Mouse (Mus musculus) urinary bladder, adult 18-20 months (tissue): ENCODE measurements at regions not wholly inside any gene's neighbourhood (a gene's known extent, or its start where the extent isn't known, plus 50 kb on each side); places are given as distances from the start of the nearest gene placed in this dataset.

Experiments used
- DNase-seq, 2 experiments: peaks; one replicate each; pipeline ENCODE4 v3.0.0; 2022; ENCODE audit warnings: low spot score in 2 of 2, mixed read lengths in 2 of 2

DNA sequence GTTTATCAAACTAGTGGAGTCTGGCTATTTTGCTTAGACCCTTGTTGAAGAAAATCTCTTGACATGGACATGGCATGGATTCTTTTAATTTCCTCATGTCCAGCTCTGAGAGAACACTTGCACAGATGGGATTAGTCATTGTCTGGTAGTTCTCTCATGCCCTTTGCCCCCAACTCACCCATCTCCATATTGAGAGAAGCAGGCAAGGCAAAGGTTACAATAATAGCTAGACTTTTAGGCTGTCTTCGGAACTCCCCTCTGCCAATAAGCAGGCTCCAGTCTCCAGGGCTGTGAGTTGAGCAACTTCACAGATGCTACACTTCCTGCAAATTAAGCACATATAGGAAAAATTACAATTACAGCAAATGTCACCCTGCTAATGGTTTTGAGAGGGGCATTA, 558.0 kb upstream of the Alcam start:
- DNase-seq: no peak

DNA sequence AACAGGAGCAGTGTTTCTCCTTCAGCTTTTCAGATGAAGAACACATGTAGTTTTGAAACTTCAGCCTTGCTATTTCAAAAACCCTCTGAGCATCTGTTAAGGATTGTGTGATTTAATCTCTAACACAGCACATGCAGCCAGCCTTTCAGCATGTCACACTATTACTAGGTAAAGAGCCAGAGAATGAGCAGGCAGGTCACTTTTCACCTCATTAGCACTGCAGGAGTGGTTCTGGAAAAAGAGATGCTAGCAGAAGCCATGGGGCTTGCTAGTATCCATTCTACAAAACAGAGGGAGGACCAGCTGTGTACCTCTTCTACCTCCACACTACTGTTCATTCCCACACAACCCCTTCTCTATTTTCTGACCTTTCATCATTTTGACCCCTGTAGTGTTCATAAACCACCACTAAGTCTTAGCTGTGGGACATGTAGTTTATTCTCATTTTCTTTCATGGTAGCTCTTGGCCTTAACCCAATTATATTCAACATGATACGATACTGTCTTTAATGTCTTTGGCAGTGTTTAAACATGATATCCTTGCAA, 535.1 kb upstream of the Alcam start:
- DNase-seq: no peak

DNA sequence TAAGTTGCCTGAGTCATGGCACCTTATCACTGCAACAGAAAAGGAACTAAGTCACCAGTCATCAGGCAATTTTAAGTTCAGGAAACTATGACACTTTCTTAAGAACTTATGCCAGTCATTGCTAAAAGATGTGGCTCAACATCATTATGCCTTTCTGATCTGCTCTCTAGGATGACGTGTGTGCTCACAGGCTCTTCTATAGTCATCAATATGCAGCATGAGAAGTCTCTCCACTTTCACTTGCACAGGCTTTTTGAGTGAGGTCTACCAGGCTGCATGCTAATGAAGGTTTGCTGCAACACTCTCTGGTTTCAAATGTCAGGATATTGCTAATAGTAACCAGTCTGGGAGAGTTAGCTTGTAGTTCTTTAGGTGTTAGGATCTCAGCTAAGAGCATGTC, 530.5 kb upstream of the Alcam start:
- no peak for DNase-seq

DNA sequence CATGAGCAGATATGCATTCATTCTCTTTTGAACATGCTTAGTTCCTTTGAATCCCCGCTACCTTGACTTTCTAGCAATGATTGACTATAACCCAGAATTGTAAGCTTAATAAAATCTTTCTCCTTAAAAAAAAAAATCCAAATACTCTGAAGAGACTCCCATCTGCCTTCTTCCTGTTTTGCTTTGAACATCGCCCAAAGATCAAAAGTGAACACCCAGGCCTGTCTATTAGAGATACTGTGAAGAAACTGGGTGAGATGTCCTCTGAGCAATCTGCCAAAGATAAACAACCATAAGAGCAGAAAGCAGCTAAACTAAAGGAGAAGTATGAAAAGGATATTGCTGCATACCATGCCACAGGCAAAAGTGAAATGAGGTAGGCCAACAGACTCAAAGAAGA, 527.1 kb upstream of the Alcam start:
- DNase-seq: no peak

DNA sequence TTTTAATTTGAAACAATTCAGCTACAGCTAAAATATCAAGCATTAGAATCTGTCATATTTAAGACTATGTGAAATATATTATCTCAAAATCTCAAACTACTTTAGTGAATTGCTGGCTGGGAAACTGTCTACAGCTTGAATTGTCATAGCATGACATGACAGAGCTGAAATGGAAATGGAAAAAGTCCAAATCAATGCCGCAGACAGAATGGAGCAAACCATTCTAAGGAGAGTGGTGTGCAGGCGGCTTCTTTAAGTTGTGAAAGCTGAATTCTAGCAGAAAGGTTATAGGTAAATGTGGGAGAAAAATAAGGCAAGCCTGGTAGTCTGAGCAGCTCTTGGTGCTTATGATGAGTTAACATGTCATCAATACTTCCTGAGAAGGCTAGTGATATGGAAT, 518.9 kb upstream of the Alcam start:
- DNase-seq: no peak

DNA sequence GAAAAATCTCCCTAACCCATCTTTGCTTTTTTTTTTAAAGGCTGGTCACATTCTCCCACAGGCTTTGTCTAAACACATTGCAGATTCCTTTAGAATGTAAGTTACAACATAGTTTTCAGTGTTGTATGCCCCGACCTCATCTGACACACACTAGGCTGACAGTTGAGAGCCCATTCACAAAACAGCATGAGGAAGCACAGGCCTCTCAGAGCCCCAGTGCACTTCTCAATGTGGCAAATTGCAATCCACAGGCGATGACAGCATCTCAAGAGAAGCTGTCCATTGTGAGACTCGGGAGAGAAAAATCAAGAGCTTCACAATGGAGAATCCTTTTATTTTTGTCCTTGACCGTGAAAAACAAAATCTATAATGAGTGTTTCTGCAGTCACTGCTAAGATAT, 493.8 kb upstream of the Alcam start:
- DNase-seq: no peak

DNA sequence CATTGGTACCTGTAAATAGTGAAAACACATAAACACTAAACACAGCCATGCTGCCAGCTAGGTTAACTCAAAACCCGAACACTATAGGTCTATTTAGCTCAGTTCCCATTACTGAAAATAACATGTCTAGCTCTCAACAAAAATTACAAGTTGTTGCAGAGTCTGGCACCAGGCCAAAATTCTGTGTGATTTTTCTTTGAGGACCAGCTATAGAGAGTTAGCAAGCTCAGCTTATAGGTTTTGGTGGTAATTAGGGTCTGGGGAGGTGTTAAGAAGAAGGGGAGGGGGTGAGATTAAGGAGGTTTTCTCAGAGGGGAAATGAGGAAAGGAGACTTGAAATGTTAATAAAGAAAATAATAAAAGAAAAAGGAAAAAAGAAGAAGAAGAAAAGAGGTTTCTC, 480.9 kb upstream of the Alcam start:
- no peak for DNase-seq

DNA sequence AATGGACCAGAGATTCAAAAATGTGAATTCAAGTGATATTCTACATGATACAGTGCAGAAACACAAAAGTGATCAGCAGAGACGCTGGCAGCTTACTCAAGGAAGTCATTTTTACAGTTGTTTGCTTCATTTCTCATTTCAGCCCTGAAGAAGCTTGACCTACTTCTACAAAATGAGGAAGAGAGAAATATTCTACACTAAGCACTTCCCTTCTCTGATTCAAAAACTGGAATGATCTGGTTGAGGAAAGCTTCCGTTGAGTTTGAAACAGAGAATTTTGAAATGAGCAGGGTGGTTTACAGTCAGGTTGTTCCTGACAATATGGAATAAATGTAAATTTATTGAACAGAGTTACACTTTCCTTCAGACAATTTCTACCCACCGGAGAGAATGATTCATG, 478.1 kb upstream of the Alcam start:
- no peak for DNase-seq

DNA sequence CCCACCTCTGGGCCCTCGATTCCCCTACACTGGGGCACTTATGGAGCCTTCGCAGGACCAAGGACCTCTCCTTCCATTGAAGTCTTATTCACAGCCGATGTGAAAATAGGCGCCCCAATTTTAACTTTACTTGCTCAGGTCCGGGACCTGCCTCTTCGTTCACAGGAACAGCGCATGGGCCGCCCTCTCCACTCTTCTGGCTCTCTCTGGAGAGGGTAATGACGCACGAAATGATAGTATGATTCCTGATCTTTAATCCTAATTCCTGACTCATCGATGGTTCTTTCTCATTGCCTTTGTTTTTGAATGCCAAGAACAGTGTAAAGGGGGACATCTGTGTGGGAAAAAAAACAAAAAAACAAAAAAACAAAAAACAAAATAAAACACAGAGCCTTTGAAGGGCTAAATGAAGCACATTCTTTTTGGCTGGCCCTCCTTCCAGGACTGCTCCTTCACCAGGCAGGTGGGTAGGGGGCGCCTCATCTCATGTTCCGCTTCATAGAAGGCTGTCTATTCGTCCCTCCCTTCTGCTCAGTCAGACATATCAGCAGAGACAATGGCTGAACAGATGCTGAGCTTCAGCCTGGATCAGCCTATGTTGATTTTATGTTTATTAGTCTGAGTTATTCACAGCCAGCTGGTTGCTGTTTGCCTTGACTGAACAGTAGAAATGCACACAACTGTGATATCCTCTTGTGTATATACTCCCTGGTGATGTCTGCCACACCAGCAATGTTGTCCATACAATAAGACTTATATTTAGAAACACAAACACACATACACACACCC, 438.8 kb upstream of the Alcam start:
- DNase-seq: no peak

DNA sequence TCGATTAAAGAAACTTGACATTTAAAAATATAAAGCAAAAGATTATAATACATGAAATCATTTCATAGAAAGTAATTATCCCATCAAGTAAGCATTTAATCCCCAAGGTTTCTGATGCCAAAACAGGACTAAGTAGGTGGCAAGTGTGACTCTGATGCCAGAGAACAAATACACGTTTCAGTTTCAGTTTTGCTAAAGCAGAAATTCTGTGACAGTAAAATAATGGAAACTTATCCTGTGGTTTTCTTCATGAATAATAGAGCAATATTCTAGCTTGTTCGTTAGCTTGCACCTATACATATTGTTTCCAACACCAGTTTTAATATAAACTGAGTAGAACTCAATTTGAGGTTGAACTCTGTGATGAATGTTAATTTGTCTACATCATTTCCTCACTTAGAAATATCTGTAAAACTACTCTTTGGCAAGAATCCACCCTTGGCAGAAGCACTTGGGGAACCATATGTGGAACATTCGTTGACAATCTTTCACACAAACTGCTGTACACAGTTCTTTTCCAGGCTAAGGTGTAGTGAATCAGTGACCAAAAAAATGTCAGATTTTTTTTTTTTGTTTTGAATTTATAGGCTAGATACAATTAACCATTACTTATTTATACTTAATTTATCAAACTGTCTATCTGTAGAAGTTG, 425.7 kb upstream of the Alcam start:
- DNase-seq: no peak

DNA sequence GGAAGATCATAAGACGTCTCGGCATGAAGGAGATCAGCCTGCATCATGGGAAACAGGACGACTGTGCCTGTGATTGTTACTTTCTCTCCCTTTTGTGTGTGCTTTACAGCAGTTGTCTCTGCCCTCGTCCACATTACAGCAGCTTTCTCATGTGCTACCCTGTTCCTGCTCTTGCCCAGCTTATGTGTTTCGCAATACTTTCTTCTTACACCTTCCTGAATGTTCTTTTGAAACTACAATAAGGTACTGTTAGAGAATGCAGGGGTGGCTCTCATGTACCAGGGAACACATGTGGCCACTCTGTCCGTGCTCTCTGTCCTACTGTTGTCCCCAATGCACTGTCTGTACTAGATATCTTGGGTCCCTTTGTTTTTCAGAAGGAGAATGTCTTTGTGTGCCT, 414.0 kb upstream of the Alcam start:
- DNase-seq: no peak

DNA sequence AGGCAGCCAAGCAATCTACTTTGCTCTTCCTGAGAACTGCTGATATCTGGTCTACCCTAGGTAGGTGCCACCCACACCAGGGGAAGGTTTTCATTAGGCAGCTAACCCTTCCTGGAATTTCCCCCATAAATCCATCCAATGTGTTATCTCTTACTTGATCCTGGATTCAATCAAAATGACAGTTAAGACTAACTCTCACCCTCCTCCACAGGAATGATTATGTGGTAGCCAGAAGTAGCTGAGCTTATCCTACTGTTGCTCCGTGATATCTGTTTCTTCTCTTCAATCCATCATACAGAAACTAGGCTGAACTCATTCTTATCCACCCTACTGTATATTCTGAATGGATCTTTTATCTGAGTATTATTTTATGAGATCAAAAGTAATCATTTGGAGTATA, 409.7 kb upstream of the Alcam start:
- no peak for DNase-seq

DNA sequence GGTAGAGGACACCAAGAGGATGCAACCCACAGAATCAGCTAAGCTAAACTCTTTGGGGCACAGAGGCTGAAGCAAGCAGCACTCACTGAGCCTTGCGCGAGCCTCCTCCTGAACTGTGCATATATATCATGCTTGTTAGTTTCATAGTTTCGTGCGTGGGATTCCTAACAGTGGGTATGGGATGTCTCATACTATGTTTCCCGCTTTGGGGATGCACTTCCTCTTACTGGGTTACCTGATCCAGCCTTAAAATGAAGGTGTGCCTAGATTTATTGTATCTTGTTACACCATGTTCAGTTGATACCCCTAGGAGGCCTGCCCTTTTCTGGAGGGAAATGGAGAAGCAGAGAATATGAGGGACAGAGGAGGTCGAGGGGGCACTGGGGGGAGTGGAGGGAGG, 407.4 kb upstream of the Alcam start:
- no peak for DNase-seq

DNA sequence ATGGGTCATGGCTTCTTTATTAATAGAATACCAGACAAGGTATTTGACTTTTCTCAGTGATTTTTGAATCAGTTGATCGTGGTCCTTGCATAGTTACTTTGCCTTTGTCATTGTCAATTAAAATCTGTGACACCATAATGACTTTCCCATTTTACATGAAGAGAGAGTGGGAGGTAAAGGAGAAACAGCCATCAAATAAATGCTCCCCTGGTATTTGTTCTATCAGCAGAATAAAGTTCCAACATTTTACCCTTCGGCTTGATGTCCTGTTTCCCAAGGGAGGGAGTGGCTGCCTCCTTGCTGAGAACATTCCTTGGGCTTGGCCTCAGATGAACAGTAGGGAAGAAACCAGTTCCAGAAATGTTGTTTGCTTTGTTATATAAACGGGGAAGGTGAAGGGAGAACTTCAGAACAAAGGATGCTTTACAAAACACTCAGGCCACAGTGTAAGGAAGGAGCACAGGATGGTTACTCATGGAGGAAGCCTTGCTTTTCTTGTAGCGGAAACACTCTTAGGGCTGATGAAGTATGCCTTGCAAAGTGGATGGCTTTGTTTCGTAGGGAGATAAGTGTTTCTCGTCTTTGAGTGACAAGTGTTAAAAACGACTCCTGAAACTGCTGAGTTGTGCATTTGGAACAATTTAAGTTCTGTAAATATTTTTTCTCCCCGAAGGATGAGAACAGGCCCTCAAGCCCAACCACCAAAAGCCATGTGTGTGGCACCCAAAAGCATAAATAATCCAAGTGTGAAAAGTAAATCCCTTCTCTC, 404.8 kb upstream of the Alcam start:
- DNase-seq: no peak

DNA sequence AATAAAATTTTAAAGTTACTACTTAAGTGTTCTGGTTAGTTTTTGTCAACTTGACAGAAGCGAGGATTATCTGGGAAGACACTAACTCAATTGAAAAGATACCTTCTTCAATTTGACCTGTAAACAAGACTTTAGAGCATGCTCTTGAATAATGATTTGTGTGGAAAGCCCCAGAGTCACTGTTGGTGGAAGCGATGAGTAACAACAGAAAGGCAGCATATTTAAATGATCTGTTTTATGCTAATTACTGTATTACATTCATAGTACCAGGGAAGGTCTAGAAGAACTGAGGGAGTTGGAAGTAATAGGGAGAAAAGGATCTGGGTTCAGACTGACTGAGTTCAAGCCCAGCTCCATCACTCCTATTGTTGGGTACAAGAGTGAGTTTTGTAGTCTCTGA, 397.3 kb upstream of the Alcam start:
- no peak for DNase-seq

DNA sequence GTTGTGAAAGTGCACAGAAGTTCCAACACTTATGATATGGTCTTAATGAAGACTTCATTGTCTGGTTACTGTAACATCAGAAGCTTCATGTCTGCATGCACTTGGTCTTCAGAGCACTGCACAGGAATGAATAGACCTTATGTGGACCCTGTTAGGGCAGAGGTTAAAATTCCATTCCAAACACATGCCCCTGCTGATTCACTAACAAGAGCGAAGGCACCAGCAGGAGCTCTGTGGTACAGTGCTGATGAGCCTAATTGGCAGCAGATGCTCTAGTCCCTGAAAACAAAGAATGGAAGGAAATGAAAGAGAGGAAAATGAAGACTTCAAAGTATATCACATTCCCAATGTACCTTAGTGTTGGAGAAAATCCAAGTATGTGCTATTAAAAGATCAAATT, 365.1 kb upstream of the Alcam start:
- no peak for DNase-seq

DNA sequence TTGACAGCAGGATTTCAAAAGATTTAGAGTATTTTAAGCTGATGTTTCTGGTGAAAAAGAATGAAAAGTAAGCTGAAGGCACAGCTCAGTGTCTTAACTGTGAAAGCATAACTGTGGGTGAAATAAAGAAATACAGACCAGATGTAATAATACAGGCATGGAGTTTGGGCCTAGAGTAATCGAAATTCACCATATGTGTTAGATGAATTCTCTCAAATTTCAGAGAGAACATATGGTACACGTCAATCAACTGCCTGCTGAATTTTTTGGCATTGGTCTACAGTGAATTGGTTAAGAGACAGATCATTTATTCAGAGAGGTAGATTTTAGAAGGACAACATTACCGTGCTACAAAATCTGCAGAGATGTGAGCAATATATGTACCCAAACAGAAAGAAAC, 357.3 kb upstream of the Alcam start:
- no peak for DNase-seq

DNA sequence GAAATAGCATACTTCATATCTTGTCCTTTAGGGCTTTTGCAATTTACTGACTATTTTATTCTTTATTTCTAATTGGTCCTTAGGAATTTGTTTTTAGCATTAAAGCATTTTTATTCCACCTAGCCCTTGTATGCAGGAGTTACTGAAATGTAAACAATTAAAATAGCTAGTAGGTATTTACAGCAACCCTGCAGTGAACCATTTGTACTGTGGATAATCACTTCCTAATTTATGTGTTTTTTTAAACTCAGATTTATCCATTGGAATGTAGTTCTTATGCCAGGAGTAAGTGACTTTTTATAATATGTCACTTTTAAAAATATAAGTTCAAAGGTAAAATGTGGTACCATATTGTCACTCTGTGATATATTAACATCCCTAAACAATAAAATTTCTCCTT, 350.5 kb upstream of the Alcam start:
- DNase-seq: no peak

DNA sequence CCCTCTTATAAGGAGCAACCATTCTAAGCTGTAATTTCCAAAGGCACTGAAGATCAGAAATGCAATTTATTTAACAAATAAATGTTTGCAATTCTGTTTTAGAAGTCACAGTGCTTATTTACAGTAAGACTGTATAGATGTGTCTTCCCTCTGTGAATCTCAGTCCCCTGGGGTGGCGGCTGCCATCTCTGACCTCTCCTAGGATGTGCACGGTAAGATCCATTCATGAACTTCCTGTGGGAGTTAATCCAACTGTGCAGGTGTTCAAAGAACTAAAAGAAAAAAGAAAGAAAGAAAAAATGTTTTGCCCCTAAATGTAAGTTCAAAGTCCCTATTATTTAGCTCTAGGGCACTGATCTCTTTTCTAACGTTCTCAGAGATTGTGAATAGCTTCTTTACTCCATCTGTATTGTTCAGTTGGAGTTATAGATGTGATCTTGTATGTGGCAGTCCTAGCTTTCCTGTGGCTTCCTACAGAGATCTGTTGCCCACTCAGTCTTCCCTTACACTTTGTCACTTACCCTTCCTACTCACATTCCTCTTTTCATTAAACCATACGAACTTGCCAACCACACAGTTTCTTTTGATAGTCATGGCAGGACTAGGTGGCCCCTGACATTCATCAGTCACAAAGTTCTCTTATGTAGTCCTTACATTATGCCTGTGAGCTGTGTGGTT, 346.0 kb upstream of the Alcam start:
- no peak for DNase-seq

DNA sequence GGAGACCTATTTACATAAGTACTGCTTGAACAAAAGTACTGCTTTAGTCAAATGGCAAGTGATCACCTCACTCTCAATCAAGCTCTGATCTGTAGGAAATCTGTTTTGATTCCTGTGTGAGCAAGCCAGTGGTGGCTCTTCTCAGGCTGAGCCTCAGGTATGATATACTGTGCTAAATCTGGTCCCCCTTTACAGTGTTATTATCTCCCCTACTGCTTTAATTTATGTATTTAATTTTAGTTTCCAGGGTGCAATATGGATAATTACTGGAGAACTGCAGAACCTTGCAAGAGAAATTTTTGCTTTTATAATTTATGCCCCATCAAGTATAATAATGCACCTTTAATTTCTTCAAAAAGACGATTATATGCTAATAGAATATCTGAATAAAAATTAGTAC, 341.3 kb upstream of the Alcam start:
- no peak for DNase-seq

DNA sequence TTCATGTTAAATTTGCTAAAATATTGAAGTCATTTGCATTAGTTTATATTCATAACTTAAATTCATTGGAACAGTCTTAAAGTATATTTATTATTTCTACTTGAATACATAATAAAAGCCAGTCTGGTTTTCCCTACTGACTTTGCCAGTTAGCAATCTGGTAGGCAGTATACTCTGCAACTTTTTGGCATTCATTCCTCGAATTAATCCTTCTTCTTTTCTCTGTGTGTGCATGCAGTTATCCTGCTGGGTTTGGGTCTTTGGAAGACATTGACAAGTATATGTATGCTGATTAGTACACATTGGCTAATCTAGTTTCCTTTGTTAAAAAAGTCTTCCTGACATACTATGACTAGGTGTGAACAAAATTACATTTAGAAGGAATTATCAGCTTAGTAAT, 336.1 kb upstream of the Alcam start:
- no peak for DNase-seq

DNA sequence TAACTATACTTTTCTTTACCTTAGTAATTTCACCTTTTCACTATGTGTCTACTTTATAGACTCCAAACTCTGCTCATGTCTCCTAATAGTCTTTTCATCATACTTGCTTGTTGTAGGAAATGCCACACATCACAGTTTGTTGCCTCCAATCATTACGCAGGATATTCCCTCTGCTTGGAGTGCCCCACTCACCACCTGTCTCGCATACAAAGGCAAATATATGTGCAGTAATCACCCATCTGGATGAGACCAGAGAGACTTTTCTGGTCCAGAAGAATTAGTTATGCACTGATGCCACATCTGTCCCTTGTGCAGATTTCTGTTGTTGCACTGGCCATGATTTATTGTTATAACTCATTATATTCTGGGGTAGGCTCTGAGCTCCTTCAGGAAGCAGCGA, 293.9 kb upstream of the Alcam start:
- DNase-seq: no peak
